Mouse (Mus musculus) embryonic facial prominence, embryonic 12.5 days (tissue): Measurements from ENCODE around the gene Bcl2a1d. TPM values are rescaled to one million over a fixed set of nuclear protein-coding genes. Genes with fewer than 3 reads are reported as not detected.
"Not testable (repeated sequence)": the region's sequence is repeated elsewhere in the genome, so short reads cannot be mapped to it uniquely, and the experiment has no call there.

Experiments used
- ATAC-seq: fragments of 200-750 bp; cut with Nextera tagmentation; 2 replicates; pipeline ENCODE4 v1.8.0; 2017; ENCODE audit not compliant: insufficient number of reproducible peaks, insufficient read depth, low FRiP score, low TSS enrichment
- H3K27ac ChIP-seq: fragments of 300-500 bp; sonication (generic); 2 replicates; pipeline ENCODE4 v1.5.1; 2016; ENCODE audit warnings: mild to moderate bottlenecking
- H3K27me3 ChIP-seq: fragments of 300-500 bp; sonication (generic); 2 replicates; pipeline ENCODE4 v1.6.1; 2016; ENCODE audit warnings: mild to moderate bottlenecking, moderate library complexity
- H3K36me3 ChIP-seq: fragments of 300-500 bp; sonication (generic); 2 replicates; pipeline ENCODE4 v1.6.1; 2016; ENCODE audit warnings: mild to moderate bottlenecking
- H3K4me1 ChIP-seq: fragments of 300-500 bp; sonication (generic); 2 replicates; pipeline ENCODE4 v1.6.1; 2016
- H3K4me2 ChIP-seq: fragments of 300-500 bp; sonication (generic); replicated peaks from 2 replicates; pipeline ENCODE4 v1.6.1; 2016; ENCODE audit warnings: mild to moderate bottlenecking, moderate library complexity
- H3K4me3 ChIP-seq: fragments of 300-500 bp; sonication (generic); 2 replicates; pipeline ENCODE4 v1.5.1; 2016; ENCODE audit warnings: mild to moderate bottlenecking
- H3K9ac ChIP-seq: fragments of 300-500 bp; sonication (generic); 2 replicates; pipeline ENCODE4 v1.6.1; 2016; ENCODE audit warnings: mild to moderate bottlenecking, moderate library complexity
- H3K9me3 ChIP-seq: fragments of 300-500 bp; sonication (generic); 2 replicates; pipeline ENCODE4 v1.6.1; 2016; ENCODE audit warnings: mild to moderate bottlenecking, moderate library complexity
- WGBS: fragments of 180-500 bp; shearing (Covaris S2); methylation state at CpG from one replicate; pipeline ENCODE4 v1.1.7; 2016; 5-methylcytosine and 5-hydroxymethylcytosine counted together
- polyA plus RNA-seq: library from polyadenylated mRNA; unstranded; fragments of >200 nt; fragmentation: Nextera tagmentation; extraction: Ambion mirVana; gene quantifications from 2 replicates; pipeline ENCODE4 v1.2.1, GENCODE M21; 2016

The Bcl2a1d gene
- not detected in 2 replicates for polyA plus RNA-seq

DNA sequence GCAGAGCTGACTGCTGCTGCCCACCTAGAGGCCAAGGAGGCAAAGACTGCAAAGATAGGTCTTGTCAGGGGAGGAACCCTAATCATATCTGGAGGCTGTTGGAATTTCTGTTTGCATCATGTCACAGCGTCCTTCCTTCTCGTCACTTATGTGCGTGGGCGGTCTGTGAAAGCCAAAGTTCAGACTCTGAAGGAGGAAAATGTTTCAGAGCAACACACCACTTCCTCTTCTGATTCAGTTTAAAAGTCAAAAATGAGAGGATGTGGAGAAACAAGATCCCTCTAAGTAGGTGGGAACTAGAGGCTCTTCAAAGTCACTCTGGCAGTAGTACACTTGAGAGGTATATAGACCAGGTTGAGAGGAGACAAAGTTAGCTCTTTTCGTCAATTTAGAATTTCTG lies at the start of gene Bcl2a1d:
Gene Bcl2a1d, minus strand, starts transcription at position 187 of the 400 bp plus-strand sequence.
- H3K4me1 ChIP-seq, H3K9me3 ChIP-seq, H3K27ac ChIP-seq, H3K4me2 ChIP-seq, H3K27me3 ChIP-seq, H3K36me3 ChIP-seq, H3K9ac ChIP-seq, ATAC-seq, H3K4me3 ChIP-seq: not testable (repeated sequence)
- 94% methylated on average over 5 of the region's 5 CpGs for WGBS

- H3K36me3 ChIP-seq, H3K9me3 ChIP-seq, ATAC-seq, H3K4me3 ChIP-seq, H3K27ac ChIP-seq, H3K27me3 ChIP-seq, H3K4me2 ChIP-seq, H3K9ac ChIP-seq, H3K4me1 ChIP-seq: not testable (repeated sequence)
- 91% methylated on average over 4 of the region's 6 CpGs for WGBS
Measured at GRCm38 (mm10) chr9:88770239-88770638, 38.5 kb upstream of the Bcl2a1d start.

GRCm38 (mm10) chr9:88769470-88769869 lies 37.8 kb upstream of the Bcl2a1d start:
- not testable (repeated sequence) for ATAC-seq, H3K27me3 ChIP-seq, H3K4me2 ChIP-seq, H3K36me3 ChIP-seq, H3K4me3 ChIP-seq, H3K27ac ChIP-seq, H3K9me3 ChIP-seq, H3K4me1 ChIP-seq, H3K9ac ChIP-seq
- 84% methylated on average over 5 of the region's 5 CpGs for WGBS

- not testable (repeated sequence) for H3K4me2 ChIP-seq, H3K9ac ChIP-seq, H3K27me3 ChIP-seq, H3K27ac ChIP-seq, H3K9me3 ChIP-seq, ATAC-seq, H3K36me3 ChIP-seq, H3K4me3 ChIP-seq, H3K4me1 ChIP-seq
- no CpG with 5 or more reads among the region's 2 CpGs for WGBS
Measured at GRCm38 (mm10) chr9:88746687-88747086, 15.0 kb upstream of the Bcl2a1d start.

DNA sequence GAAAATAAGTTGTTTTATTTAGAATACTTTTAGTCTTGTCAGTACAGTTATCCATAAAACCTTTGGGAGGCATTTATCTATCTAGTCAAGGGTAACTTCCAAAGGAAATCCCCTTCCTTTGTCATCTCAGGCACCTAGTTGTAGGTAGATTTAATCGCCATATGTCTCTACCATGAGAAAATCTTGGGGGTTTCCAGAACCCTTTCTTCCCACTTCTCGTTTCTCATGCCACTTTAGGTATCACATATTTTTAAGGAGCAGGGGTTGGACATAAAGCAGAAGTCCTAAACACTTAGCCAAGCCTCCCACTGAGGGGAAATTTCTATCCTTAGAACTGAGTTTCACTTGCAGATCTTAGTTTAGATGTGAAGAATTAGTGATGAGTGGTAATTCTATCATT lies 14.3 kb upstream of the Bcl2a1d start:
- not testable (repeated sequence) for H3K9ac ChIP-seq, H3K27ac ChIP-seq, H3K4me3 ChIP-seq, H3K27me3 ChIP-seq, H3K4me1 ChIP-seq, H3K4me2 ChIP-seq, ATAC-seq, H3K9me3 ChIP-seq, H3K36me3 ChIP-seq
- WGBS: 100% methylated on average over 1 of the region's 2 CpGs

- H3K4me2 ChIP-seq, H3K4me1 ChIP-seq, H3K4me3 ChIP-seq: not testable (repeated sequence)
Measured at GRCm38 (mm10) chr9:88735289-88735688, 3.6 kb upstream of the Bcl2a1d start.

GRCm38 (mm10) chr9:88733182-88733581 lies 1.5 kb upstream of the Bcl2a1d start:
- not testable (repeated sequence) for H3K9me3 ChIP-seq, H3K27ac ChIP-seq, ATAC-seq, H3K27me3 ChIP-seq, H3K36me3 ChIP-seq, H3K4me2 ChIP-seq, H3K9ac ChIP-seq, H3K4me1 ChIP-seq, H3K4me3 ChIP-seq
- 95% methylated on average over 1 of the region's 1 CpGs for WGBS

More at GRCm38 (mm10) chr9:88735289-88735688, 3.6 kb upstream of the Bcl2a1d start:
- ATAC-seq, H3K9me3 ChIP-seq, H3K27ac ChIP-seq, H3K27me3 ChIP-seq, H3K9ac ChIP-seq, H3K36me3 ChIP-seq: not testable (repeated sequence)

DNA sequence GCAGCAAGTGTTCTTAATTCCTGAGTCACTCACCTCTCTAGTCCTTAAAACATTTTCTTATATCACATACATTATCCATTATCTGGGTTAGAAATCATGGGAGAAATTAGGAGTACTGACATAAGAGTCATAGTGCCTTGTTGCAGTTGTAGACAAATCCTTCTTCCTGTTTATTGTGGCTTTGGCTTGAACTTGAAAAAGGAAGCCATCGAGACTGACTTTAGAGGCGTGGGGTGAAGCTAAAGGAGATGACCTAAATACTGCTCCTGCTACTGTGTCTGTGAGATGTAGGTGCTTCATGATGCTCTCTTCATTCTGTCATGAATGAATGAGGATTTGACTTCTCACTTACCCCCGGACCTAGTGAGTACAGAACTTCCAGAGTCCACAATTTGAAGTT lies 620 bp upstream of the Bcl2a1d start:
- not testable (repeated sequence) for H3K27me3 ChIP-seq, H3K36me3 ChIP-seq, H3K9me3 ChIP-seq, H3K4me1 ChIP-seq, H3K27ac ChIP-seq, H3K9ac ChIP-seq, ATAC-seq, H3K4me3 ChIP-seq, H3K4me2 ChIP-seq
- WGBS: 84% methylated on average over 2 of the region's 3 CpGs

DNA sequence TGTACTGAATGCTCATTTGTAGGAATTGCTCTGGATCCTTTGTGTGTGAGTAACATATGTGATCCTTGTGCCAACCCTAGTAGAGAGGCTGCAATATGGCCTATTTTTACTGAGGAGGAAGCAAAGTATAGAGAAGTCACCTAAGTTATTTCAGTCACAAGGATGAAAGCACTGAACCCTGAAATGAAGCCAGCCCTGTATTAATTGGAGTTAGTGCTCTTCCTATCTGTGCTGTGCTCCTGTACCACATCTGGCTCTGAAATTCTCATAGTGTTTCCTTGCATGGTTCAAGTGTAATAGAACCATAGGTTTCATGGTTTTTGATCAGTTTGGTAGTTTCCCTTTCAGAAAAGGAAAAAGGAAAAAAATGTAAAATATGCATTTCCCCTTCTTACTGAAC lies 3.4 kb downstream of the Bcl2a1d start:
- not testable (repeated sequence) for H3K9me3 ChIP-seq, H3K27ac ChIP-seq, ATAC-seq

GRCm38 (mm10) chr9:88721628-88722027 lies 10.1 kb downstream of the Bcl2a1d start:
- H3K9ac ChIP-seq, H3K9me3 ChIP-seq, H3K4me2 ChIP-seq, H3K27me3 ChIP-seq, H3K36me3 ChIP-seq, H3K4me1 ChIP-seq, H3K27ac ChIP-seq, ATAC-seq, H3K4me3 ChIP-seq: not testable (repeated sequence)

More for the DNA sequence above, 3.4 kb downstream of the Bcl2a1d start:
- H3K9ac ChIP-seq, H3K36me3 ChIP-seq, H3K4me1 ChIP-seq, H3K4me3 ChIP-seq, H3K4me2 ChIP-seq, H3K27me3 ChIP-seq: not testable (repeated sequence)

- not testable (repeated sequence) for H3K4me1 ChIP-seq, H3K36me3 ChIP-seq, H3K9me3 ChIP-seq, H3K9ac ChIP-seq, H3K27me3 ChIP-seq
- WGBS: 28% methylated on average over 11 of the region's 12 CpGs
- Histone ChIP-seq H3K4me3 (peak within 1 kb of the TSS; percentile 30), H3K27ac (peak within 1 kb of the TSS; percentile 82; the same call in 1 of the 2 replicates), H3K4me2 (peak within 1 kb of the TSS; percentile 41)
- ATAC-seq: peak; percentile 65
Measured at GRCm38 (mm10) chr9:88719989-88720537, 11.7 kb downstream of the Bcl2a1d start, which contains the start of gene Mthfsl. Gene Mthfsl, minus strand, starts transcription at chr9:88720296.

DNA sequence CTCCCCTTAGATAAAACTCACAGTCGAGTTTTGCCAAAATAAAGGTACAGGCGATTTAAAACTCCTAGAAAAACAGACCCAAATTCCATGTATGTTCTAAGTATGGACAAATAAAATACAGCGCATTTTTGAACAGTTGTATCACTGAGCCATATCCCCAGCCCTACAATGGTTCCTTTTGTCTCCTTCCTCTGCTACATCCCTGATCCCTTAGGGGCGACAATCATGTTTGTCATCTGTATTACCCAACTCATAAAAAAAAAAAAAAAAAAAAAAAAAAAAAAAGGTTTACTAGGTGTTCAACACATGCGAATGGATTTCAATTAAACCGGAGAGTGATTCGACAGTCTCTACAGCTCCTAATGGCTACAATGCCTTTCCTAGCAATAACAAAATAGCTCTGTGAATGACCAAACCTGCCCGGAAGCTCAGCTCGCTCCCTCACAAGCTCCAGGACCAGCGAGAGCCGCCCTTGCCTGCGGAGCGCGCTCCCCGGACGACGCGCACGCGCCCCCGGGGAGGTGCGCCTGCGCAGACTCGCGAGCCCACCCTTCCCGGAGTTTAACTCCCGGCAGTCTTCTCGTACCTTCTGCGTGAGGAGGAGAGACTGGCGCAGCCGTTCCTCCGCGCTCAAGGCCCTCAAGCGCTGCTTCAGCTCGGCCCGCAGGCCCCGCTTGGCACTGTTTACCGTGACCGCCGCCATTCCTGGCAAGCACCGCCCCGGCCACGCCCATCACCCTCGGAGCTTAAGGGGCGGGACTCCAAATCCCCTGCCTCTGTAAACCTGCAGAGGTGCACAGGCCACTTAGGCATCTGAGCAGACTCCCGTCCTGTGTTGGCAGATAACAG lies 12.4 kb downstream of the Bcl2a1d start:
- peak overlapping the region; percentile 30 for H3K4me3 ChIP-seq
- H3K27me3 ChIP-seq, H3K36me3 ChIP-seq, H3K9me3 ChIP-seq, H3K4me1 ChIP-seq: not testable (repeated sequence)
- H3K4me2 ChIP-seq: peak overlapping the region; percentile 39
- 0 out of 2 replicates have a peak overlapping the region, but pooled peaks have one; percentile 4 for H3K9ac ChIP-seq
- WGBS: 13% methylated on average over 7 of the region's 46 CpGs
- peak; percentile 94 for ATAC-seq
- H3K27ac ChIP-seq: peak overlapping the region; percentile 82; the same call in 1 of the 2 replicates
